Mouse (Mus musculus): ENCODE results near the gene Znhit6. TPM values are rescaled to one million over a fixed set of nuclear protein-coding genes. Genes with fewer than 3 reads are reported as not detected.

Gene Znhit6
- total and polyA plus RNA-seq, 2 experiments from 2014 or later = 8.1 to 36.6 TPM

GRCm38 (mm10) chr3:145599059-145599458 lies 23.1 kb downstream of the Znhit6 start:
- no peak for DNase-seq (ENCODE audit: low spot score)
- H3K9ac ChIP-seq (replicated peaks; ENCODE audit: low read length, poor library complexity, severe bottlenecking) = no peak overlapping the region
- no peaks in the 10 kb centered on the region for H3K9me3 ChIP-seq (ENCODE audit: low read length)
- H3K4me1 ChIP-seq (ENCODE audit: insufficient read depth, low read length) = no peaks in the 10 kb centered on the region
- WGBS = 97% methylated on average over 7 of the region's 7 CpGs
- H3K4me3 ChIP-seq (ENCODE audit: low read depth, low read length) = no peak overlapping the region
- TF ChIP-seq CTCF (IDR thresholded peaks at IDR 0.05) = peak; percentile 9; the same call in 1 of the 2 replicates
- no peak overlapping the region for H3K4me2 ChIP-seq (ENCODE audit: low read depth, low read length, poor library complexity, severe bottlenecking)
- no peak overlapping the region for H3K27ac ChIP-seq (ENCODE audit: low read depth, low read length)
- ATAC-seq (ENCODE audit: low FRiP score) = no peak
- H3K27me3 ChIP-seq (ENCODE audit: insufficient read depth, low read length) = no peaks in the 10 kb centered on the region
- H3K36me3 ChIP-seq (ENCODE audit: insufficient read depth, low read length) = peaks cover 51% of the 10 kb centered on the region

- WGBS = 97% methylated on average over 6 of the region's 6 CpGs
- H3K27me3 ChIP-seq (ENCODE audit: insufficient read depth, low read length) = no peaks in the 10 kb centered on the region
- peaks cover 46% of the 10 kb centered on the region for H3K36me3 ChIP-seq (ENCODE audit: insufficient read depth, low read length)
Measured at GRCm38 (mm10) chr3:145600801-145601200, 24.8 kb downstream of the Znhit6 start.

GRCm38 (mm10) chr3:145601345-145601744 lies 25.3 kb downstream of the Znhit6 start:
- ATAC-seq (ENCODE audit: low FRiP score) (no peak), DNase-seq (ENCODE audit: low spot score) (no peak)
- Histone ChIP-seq H3K27me3 (ENCODE audit: insufficient read depth, low read length) (no peaks in the 10 kb centered on the region), H3K4me3 (ENCODE audit: low read depth, low read length) (no peak overlapping the region), H3K36me3 (ENCODE audit: insufficient read depth, low read length) (peaks cover 46% of the 10 kb centered on the region), H3K4me1 (ENCODE audit: insufficient read depth, low read length) (no peaks in the 10 kb centered on the region), H3K4me2 (ENCODE audit: low read depth, low read length, poor library complexity, severe bottlenecking) (no peak overlapping the region), H3K9me3 (ENCODE audit: low read length) (no peaks in the 10 kb centered on the region), H3K27ac (ENCODE audit: low read depth, low read length) (no peak overlapping the region), H3K9ac (replicated peaks; ENCODE audit: low read length, poor library complexity, severe bottlenecking) (no peak overlapping the region; the same call in 1 of the 2 replicates)
- TF ChIP-seq CTCF (IDR thresholded peaks at IDR 0.05) = no peak
- WGBS = 86% methylated on average over 6 of the region's 6 CpGs

More at GRCm38 (mm10) chr3:145600801-145601200, 24.8 kb downstream of the Znhit6 start:
- no peak for TF ChIP-seq CTCF (IDR thresholded peaks at IDR 0.05)
- Histone ChIP-seq H3K4me2 (ENCODE audit: low read depth, low read length, poor library complexity, severe bottlenecking) (no peak overlapping the region), H3K27ac (ENCODE audit: low read depth, low read length) (no peak overlapping the region), H3K9me3 (ENCODE audit: low read length) (no peaks in the 10 kb centered on the region), H3K4me3 (ENCODE audit: low read depth, low read length) (no peak overlapping the region), H3K9ac (replicated peaks; ENCODE audit: low read length, poor library complexity, severe bottlenecking) (no peak overlapping the region), H3K4me1 (ENCODE audit: insufficient read depth, low read length) (no peaks in the 10 kb centered on the region)
- ATAC-seq (ENCODE audit: low FRiP score) (no peak), DNase-seq (ENCODE audit: low spot score) (no peak)

- Histone ChIP-seq H3K9ac (replicated peaks; ENCODE audit: low read length, poor library complexity, severe bottlenecking) (no peak overlapping the region), H3K4me2 (ENCODE audit: low read depth, low read length, poor library complexity, severe bottlenecking) (no peak overlapping the region), H3K4me3 (ENCODE audit: low read depth, low read length) (no peak overlapping the region), H3K9me3 (ENCODE audit: low read length) (no peaks in the 10 kb centered on the region), H3K36me3 (ENCODE audit: insufficient read depth, low read length) (peaks cover 47% of the 10 kb centered on the region), H3K27me3 (ENCODE audit: insufficient read depth, low read length) (no peaks in the 10 kb centered on the region), H3K27ac (ENCODE audit: low read depth, low read length) (no peak overlapping the region), H3K4me1 (ENCODE audit: insufficient read depth, low read length) (no peaks in the 10 kb centered on the region)
- ATAC-seq (ENCODE audit: low FRiP score) (no peak), DNase-seq (ENCODE audit: low spot score) (peak; percentile 18)
- TF ChIP-seq CTCF (IDR thresholded peaks at IDR 0.05) = no peak
- 46% methylated on average over 11 of the region's 11 CpGs for WGBS
Measured at GRCm38 (mm10) chr3:145602410-145603206, 26.6 kb downstream of the Znhit6 start.

GRCm38 (mm10) chr3:145605437-145606123 lies 29.6 kb downstream of the Znhit6 start:
- DNase-seq (ENCODE audit: low spot score) (no peak), ATAC-seq (ENCODE audit: low FRiP score) (no peak)
- no peak overlapping the region for H3K27ac ChIP-seq (ENCODE audit: low read depth, low read length)
- no peaks in the 10 kb centered on the region for H3K27me3 ChIP-seq (ENCODE audit: insufficient read depth, low read length)
- 86% methylated on average over 5 of the region's 5 CpGs for WGBS
- H3K4me2 ChIP-seq (ENCODE audit: low read depth, low read length, poor library complexity, severe bottlenecking) = no peak overlapping the region
- no peak overlapping the region for H3K4me3 ChIP-seq (ENCODE audit: low read depth, low read length)
- no peak for TF ChIP-seq CTCF (IDR thresholded peaks at IDR 0.05)
- H3K36me3 ChIP-seq (ENCODE audit: insufficient read depth, low read length) = peaks cover 30% of the 10 kb centered on the region
- no peaks in the 10 kb centered on the region for H3K9me3 ChIP-seq (ENCODE audit: low read length)
- no peaks in the 10 kb centered on the region for H3K4me1 ChIP-seq (ENCODE audit: insufficient read depth, low read length)
- no peak overlapping the region for H3K9ac ChIP-seq (replicated peaks; ENCODE audit: low read length, poor library complexity, severe bottlenecking)

GRCm38 (mm10) chr3:145608320-145608719 lies 32.3 kb downstream of the Znhit6 start:
- Histone ChIP-seq H3K27ac (ENCODE audit: low read depth, low read length) (no peak overlapping the region), H3K9me3 (ENCODE audit: low read length) (no peaks in the 10 kb centered on the region), H3K4me1 (ENCODE audit: insufficient read depth, low read length) (no peaks in the 10 kb centered on the region), H3K27me3 (ENCODE audit: insufficient read depth, low read length) (no peaks in the 10 kb centered on the region), H3K36me3 (ENCODE audit: insufficient read depth, low read length) (peaks cover 20% of the 10 kb centered on the region), H3K4me2 (ENCODE audit: low read depth, low read length, poor library complexity, severe bottlenecking) (no peak overlapping the region), H3K4me3 (ENCODE audit: low read depth, low read length) (no peak overlapping the region), H3K9ac (replicated peaks; ENCODE audit: low read length, poor library complexity, severe bottlenecking) (no peak overlapping the region)
- no peak for TF ChIP-seq CTCF (IDR thresholded peaks at IDR 0.05)
- WGBS = 92% methylated on average over 5 of the region's 5 CpGs
- no peak for DNase-seq (ENCODE audit: low spot score)
- ATAC-seq (ENCODE audit: low FRiP score) = no peak
